Mouse (Mus musculus) hindbrain, embryonic 14.5 days (tissue): Measurements from ENCODE around the gene Hivep2. TPM values are rescaled to one million over a fixed set of nuclear protein-coding genes. Genes with fewer than 3 reads are reported as not detected.

Source experiments
- ATAC-seq: fragments of 200-750 bp; cut with Nextera tagmentation; 2 replicates; pipeline ENCODE4 v1.8.0; 2017; ENCODE audit warnings: moderate number of reproducible peaks, mild to moderate bottlenecking, moderate TSS enrichment, moderate library complexity; ENCODE audit not compliant: low FRiP score
- DNase-seq: peaks from one replicate; pipeline ENCODE4 v3.0.0-alpha.2; 2015; ENCODE audit warnings: low spot score
- H3K27ac ChIP-seq: fragments of 300-500 bp; sonication (generic); 2 replicates; pipeline ENCODE4 v1.5.1; 2014; ENCODE audit warnings: mild to moderate bottlenecking, moderate library complexity
- H3K27me3 ChIP-seq: fragments of 300-500 bp; sonication (generic); 2 replicates; pipeline ENCODE4 v1.6.1; 2014; ENCODE audit warnings: mild to moderate bottlenecking, low read length, mixed read lengths; ENCODE audit not compliant: control insufficient read depth, insufficient read depth
- H3K36me3 ChIP-seq: fragments of 300-500 bp; sonication (generic); replicated peaks from 2 replicates; pipeline ENCODE4 v1.6.1; 2014; ENCODE audit not compliant: control insufficient read depth, insufficient read depth
- H3K4me1 ChIP-seq: fragments of 300-500 bp; sonication (generic); replicated peaks from 2 replicates; pipeline ENCODE4 v1.6.1; 2014; ENCODE audit warnings: antibody characterized with exemption, low read length, mixed read lengths; ENCODE audit not compliant: control insufficient read depth, insufficient read depth
- H3K4me2 ChIP-seq: fragments of 300-500 bp; sonication (generic); replicated peaks from 2 replicates; pipeline ENCODE4 v1.6.1; 2014; ENCODE audit warnings: mild to moderate bottlenecking, moderate library complexity
- H3K4me3 ChIP-seq: fragments of 300-500 bp; sonication (generic); replicated peaks from 2 replicates; pipeline ENCODE4 v1.5.1; 2014; ENCODE audit warnings: mild to moderate bottlenecking, low read length
- H3K9ac ChIP-seq: fragments of 300-500 bp; sonication (generic); 2 replicates; pipeline ENCODE4 v1.6.1; 2014
- H3K9me3 ChIP-seq: fragments of 300-500 bp; sonication (generic); 2 replicates; pipeline ENCODE4 v1.6.1; 2016; ENCODE audit warnings: low read length; ENCODE audit not compliant: control insufficient read depth
- WGBS: fragments of 180-500 bp; shearing (Covaris S2); extraction: QIAGEN DNeasy Blood & Tissue Kit; methylation state at CpG from one replicate; pipeline ENCODE4 v1.1.7; 2014; 5-methylcytosine and 5-hydroxymethylcytosine counted together
- polyA plus RNA-seq: library from polyadenylated mRNA; unstranded; fragments of >200 nt; fragmentation: Nextera tagmentation; extraction: Ambion mirVana; gene quantifications from 2 replicates; pipeline ENCODE4 v1.2.1, GENCODE M21; 2014

The Hivep2 gene
- polyA plus RNA-seq, 1 experiment from 2014 or later, result 17.0 TPM

GRCm38 (mm10) chr10:13983631-13984030, 17.8 kb downstream of the Hivep2 start:
- DNase-seq (no peak), ATAC-seq (no peak)
- Histone ChIP-seq H3K27me3 (no peaks in the 10 kb centered on the region), H3K9ac (peak overlapping the region; percentile 65), H3K27ac (peak overlapping the region; percentile 78; the same call in 1 of the 2 replicates), H3K9me3 (no peaks in the 10 kb centered on the region), H3K4me3 (peak overlapping the region; percentile 61; the same call in 1 of the 2 replicates), H3K36me3 (no peaks in the 10 kb centered on the region), H3K4me2 (peak overlapping the region; percentile 64), H3K4me1 (peaks cover 5% of the 10 kb centered on the region)
- 30% methylated on average over 12 of the region's 12 CpGs for WGBS

DNA sequence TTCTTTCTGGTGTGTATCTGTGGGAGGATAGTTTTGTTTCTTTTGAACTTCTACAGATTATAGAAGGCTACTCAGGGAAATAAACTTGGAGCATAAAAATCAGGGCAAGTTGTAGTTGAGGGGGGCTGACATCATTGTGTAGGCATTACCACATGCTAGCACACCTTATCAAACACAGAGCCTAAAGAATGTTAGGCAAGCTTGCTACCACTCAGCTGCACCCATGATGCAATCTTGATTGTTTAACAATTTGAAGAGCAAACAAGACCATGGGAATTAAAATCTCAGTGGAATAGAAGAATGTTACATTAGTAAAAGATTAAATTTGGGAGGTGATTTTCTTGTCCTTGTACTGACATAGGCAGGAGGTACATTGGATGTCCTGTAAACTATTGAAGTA, 18.4 kb downstream of the Hivep2 start:
- Histone ChIP-seq H3K4me3 (no peak overlapping the region), H3K36me3 (no peaks in the 10 kb centered on the region), H3K9ac (no peak overlapping the region), H3K4me1 (peaks cover 5% of the 10 kb centered on the region), H3K27ac (no peak overlapping the region), H3K4me2 (no peak overlapping the region), H3K27me3 (no peaks in the 10 kb centered on the region), H3K9me3 (no peaks in the 10 kb centered on the region)
- DNase-seq (no peak), ATAC-seq (no peak)

- DNase-seq (no peak), ATAC-seq (no peak)
- Histone ChIP-seq H3K4me1 (peaks cover 5% of the 10 kb centered on the region), H3K36me3 (no peaks in the 10 kb centered on the region), H3K4me2 (no peak overlapping the region), H3K27ac (no peak overlapping the region), H3K9me3 (no peaks in the 10 kb centered on the region), H3K27me3 (no peaks in the 10 kb centered on the region), H3K4me3 (no peak overlapping the region), H3K9ac (no peak overlapping the region)
- 90% methylated on average over 2 of the region's 2 CpGs for WGBS
Measured at GRCm38 (mm10) chr10:13986539-13986938, 20.7 kb downstream of the Hivep2 start.

GRCm38 (mm10) chr10:13987336-13987735, 21.5 kb downstream of the Hivep2 start:
- 91% methylated on average over 3 of the region's 3 CpGs for WGBS
- H3K27ac ChIP-seq, result no peak overlapping the region
- no peak for DNase-seq
- H3K36me3 ChIP-seq, result no peaks in the 10 kb centered on the region
- H3K4me3 ChIP-seq, result no peak overlapping the region
- peaks cover 5% of the 10 kb centered on the region for H3K4me1 ChIP-seq
- H3K9ac ChIP-seq, result no peak overlapping the region
- no peaks in the 10 kb centered on the region for H3K9me3 ChIP-seq
- no peak overlapping the region for H3K4me2 ChIP-seq
- ATAC-seq, result no peak
- no peaks in the 10 kb centered on the region for H3K27me3 ChIP-seq

DNA sequence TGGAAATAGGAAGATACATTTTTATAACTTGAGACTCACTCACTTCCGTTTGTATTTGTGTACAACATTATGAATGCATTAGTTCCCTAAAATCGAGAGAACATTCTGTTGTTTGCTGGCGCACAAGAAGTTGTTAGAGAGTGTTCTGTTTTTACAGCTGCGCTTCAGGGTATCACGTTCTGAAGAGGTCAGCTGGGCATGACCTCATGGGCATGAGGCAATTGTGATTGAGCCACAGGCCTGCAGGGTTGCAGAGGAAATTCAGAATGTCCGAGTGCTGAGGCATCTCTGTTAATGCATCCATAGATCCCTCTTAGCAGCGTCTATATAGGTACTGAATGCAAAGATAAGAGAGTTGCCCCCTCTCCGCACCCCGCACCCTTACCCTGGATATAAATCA, 22.4 kb downstream of the Hivep2 start:
- no peak for DNase-seq
- Histone ChIP-seq H3K4me3 (no peak overlapping the region), H3K4me2 (no peak overlapping the region), H3K9me3 (no peaks in the 10 kb centered on the region), H3K4me1 (peaks cover 5% of the 10 kb centered on the region), H3K27me3 (no peaks in the 10 kb centered on the region), H3K27ac (no peak overlapping the region), H3K36me3 (no peaks in the 10 kb centered on the region), H3K9ac (no peak overlapping the region)
- WGBS, result 71% methylated on average over 9 of the region's 9 CpGs
- no peak for ATAC-seq

GRCm38 (mm10) chr10:13988757-13989156, 22.9 kb downstream of the Hivep2 start:
- Histone ChIP-seq H3K4me3 (no peak overlapping the region), H3K4me1 (peaks cover 3% of the 10 kb centered on the region; the same call in 1 of the 2 replicates), H3K27ac (no peak overlapping the region), H3K36me3 (no peaks in the 10 kb centered on the region), H3K4me2 (no peak overlapping the region), H3K9ac (no peak overlapping the region), H3K9me3 (no peaks in the 10 kb centered on the region), H3K27me3 (no peaks in the 10 kb centered on the region)
- ATAC-seq, result no peak
- WGBS, result 94% methylated on average over 4 of the region's 4 CpGs
- DNase-seq, result no peak

- H3K4me2 ChIP-seq, result no peak overlapping the region
- no peak for DNase-seq
- H3K4me1 ChIP-seq, result no peaks in the 10 kb centered on the region
- H3K4me3 ChIP-seq, result no peak overlapping the region
- no peak overlapping the region for H3K9ac ChIP-seq
- H3K9me3 ChIP-seq, result no peaks in the 10 kb centered on the region
- H3K36me3 ChIP-seq, result no peaks in the 10 kb centered on the region
- H3K27ac ChIP-seq, result no peak overlapping the region
- ATAC-seq, result no peak
- H3K27me3 ChIP-seq, result no peaks in the 10 kb centered on the region
- WGBS, result 93% methylated on average over 2 of the region's 2 CpGs
Measured at GRCm38 (mm10) chr10:13990842-13991241, 25.0 kb downstream of the Hivep2 start.

- Histone ChIP-seq H3K27me3 (no peaks in the 10 kb centered on the region), H3K36me3 (no peaks in the 10 kb centered on the region), H3K27ac (no peak overlapping the region), H3K4me3 (no peak overlapping the region), H3K9me3 (no peaks in the 10 kb centered on the region), H3K4me1 (no peaks in the 10 kb centered on the region), H3K4me2 (no peak overlapping the region), H3K9ac (no peak overlapping the region)
- 89% methylated on average over 6 of the region's 6 CpGs for WGBS
- ATAC-seq (no peak), DNase-seq (no peak)
Measured at GRCm38 (mm10) chr10:13993411-13993810, 27.5 kb downstream of the Hivep2 start.

GRCm38 (mm10) chr10:13997336-13997735, 31.5 kb downstream of the Hivep2 start:
- no peak overlapping the region for H3K27ac ChIP-seq
- WGBS, result 85% methylated on average over 4 of the region's 4 CpGs
- no peak overlapping the region for H3K9ac ChIP-seq
- H3K4me1 ChIP-seq, result no peaks in the 10 kb centered on the region
- ATAC-seq, result no peak
- DNase-seq, result no peak
- H3K9me3 ChIP-seq, result no peaks in the 10 kb centered on the region
- H3K4me2 ChIP-seq, result no peak overlapping the region
- H3K27me3 ChIP-seq, result no peaks in the 10 kb centered on the region
- H3K36me3 ChIP-seq, result no peaks in the 10 kb centered on the region
- H3K4me3 ChIP-seq, result no peak overlapping the region
